Mouse (Mus musculus) thymus, adult 2 months (tissue): ENCODE results near the gene Tbc1d2b.

Experiments
- CTCF ChIP-seq: fragments of 200-500 bp; IDR thresholded peaks from 2 replicates; pipeline ENCODE4 v1.5.1; 2012; ENCODE audit warnings: mild to moderate bottlenecking, control low read depth, low read length, moderate library complexity, borderline replicate concordance; ENCODE audit not compliant: control insufficient read depth, poor library complexity, insufficient read depth; ENCODE audit errors: extremely low read depth
- POLR2A ChIP-seq: fragments of 200-500 bp; IDR thresholded peaks from 2 replicates; pipeline ENCODE4 v1.6.1; 2012; ENCODE audit warnings: mild to moderate bottlenecking, low read length, control low read depth, moderate library complexity; ENCODE audit not compliant: control insufficient read depth, poor library complexity, insufficient read depth; ENCODE audit errors: extremely low read depth

- no peak for TF ChIP-seq POLR2A
- TF ChIP-seq CTCF: no peak
These were observed 75.6 kb downstream of the Tbc1d2b start for GRCm38 (mm10) chr9:90195000-90195399.
